Mouse (Mus musculus) ES-Bruce4 (cell line): ENCODE results near the gene Fgf15.

Experiments
- CTCF ChIP-seq: IDR thresholded peaks from one replicate; pipeline ENCODE4 v1.8.1; 2011; ENCODE audit warnings: low read depth, low read length
- POLR2A ChIP-seq: IDR thresholded peaks from one replicate; pipeline ENCODE4 v1.8.1; 2011; ENCODE audit warnings: low read length; ENCODE audit not compliant: insufficient read depth

DNA sequence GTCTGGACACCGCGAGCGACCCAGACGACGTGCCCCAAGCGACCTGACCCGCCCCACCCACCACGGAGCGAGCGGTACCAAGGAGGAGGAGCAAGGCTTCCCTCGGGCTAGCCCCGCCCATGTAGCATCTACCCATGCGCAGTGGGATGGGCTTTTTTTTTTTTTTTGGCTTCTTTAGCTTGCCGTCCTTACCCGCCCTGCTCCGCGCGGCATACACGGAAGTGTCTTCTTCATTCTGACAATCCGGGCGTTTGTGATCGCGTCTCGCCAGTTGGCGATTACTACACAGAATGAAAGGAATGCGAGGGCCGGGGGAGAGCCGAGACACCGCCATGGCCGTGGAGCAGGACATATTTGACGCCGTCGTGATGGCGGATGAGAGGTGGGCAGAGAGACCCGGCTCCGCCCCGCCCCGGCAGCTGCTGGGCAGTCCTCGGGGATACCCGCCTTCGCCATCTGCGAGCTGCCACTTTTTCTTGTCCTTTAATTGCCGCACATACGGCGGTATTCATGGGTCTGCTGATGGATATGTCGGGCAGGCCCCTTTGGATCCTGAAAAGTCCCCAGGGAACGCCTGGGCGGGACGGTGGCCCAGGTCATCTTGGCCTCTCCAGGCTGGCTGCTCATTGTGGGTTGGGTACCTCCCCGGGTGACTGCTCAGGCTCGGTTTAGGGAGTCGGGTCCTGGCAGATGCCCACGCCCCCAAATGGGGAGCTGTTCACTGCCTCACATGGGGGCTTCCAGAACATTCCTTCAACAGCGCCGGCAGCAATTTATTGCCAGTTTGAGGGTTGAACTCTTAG is 18.8 kb downstream of the Fgf15 start, which contains the start of gene LTO1:
- TF ChIP-seq POLR2A (peak; percentile 43), CTCF (no peak)
